Mouse (Mus musculus): ENCODE measurements around the gene Gm49361.

DNA sequence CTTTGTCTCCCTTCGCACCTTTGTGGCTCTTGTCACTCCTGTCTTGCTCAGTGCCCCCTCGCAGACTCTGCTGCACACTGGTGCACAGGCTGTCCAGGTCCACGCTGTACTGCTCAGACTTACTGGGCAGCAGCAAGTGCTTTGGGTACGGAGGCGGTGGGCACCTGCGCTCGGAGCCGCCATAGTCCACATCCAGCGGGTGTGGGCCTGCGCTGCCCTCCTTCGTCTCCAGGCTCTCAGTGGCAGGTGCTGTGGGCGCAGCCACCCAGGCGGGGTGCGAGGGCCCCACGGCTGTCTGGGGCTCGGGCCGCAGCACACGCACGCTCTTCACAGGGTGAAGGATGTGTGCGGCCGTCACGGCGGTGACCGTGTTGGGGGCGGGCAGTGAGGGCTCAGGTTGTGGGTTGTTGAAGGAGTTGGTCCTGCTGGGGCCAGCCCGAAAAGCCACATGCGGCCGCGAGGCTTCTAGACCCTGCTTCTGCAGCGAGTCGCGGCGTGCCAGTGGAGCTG is 46.4 kb downstream of the Gm49361 start:
- TF ChIP-seq POLR2A (IDR thresholded peaks at IDR 0.05; ENCODE audit: low read depth, low read length) (no peak), CTCF (IDR thresholded peaks at IDR 0.05; ENCODE audit: extremely low read depth, insufficient read length, insufficient replicate concordance, low read depth, low read length) (no peak)

Measured in small intestine, adult 2 months (tissue).